Mouse (Mus musculus): Measurements from ENCODE around the gene Hist2h2aa1.

Gene Hist2h2aa1

DNA sequence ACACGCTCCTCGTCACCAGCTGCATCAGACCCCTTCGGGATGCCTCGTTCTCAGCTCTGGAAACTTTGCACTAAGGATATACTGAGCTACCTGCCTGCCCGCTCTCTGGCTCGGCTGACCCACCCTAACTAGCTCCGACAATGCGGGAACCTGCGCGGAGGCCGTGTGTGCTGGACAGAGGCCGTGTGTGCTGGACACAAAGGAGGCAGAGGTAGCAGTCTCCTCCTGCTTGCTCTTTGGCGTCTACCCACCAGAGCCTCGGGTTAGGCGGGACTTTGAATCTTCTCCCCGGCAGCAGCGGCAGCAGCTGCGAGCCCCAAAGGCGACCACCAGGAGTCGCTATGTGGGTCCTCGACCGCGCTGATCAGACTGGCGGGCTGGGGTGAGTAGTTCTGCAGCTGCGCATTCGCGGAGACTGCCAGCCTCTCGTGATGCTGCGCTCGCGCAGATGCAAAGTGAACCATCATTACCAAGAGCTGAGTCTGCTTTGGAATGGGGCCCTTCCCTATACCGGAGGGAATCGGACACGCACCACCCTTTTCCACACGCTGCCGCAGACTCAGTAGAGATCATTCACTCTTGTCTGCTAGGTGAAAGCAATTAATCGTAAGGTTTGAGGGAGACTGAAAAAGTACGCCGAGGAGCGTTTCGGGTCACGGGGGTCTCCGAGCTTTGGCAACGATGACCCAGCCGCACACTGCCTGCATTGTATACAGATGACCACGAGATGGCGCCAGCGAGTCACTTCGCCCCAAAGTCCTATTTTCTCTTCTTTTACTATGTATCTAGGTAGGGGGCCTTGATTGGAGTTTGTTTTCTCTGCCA, 32.7 kb downstream of the Hist2h2aa1 start:
- in situ Hi-C loops (cut with MboI, MseI), result loop anchor here (25.0 kb wide), 1 partner anchor 1891 kb away; the partner anchor contains the start of gene Lingo4

DNA sequence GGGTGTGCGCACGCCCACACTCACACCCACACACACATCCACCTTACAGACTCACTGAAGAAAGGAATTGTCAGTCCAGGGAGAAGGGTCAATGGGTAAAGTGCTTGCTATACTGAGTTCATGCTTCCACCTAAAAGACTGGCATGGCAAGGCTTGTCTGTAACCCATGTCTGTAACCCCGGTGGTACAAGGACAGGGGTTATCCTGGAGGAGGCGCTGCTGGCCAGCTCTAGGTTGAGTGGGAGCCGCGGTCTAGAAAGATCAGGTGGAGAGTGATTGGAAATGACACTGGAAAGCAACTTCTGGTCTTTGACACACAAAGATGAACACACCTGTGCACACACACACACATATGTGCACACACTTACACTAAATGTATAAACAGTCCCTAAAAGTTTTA, 35.4 kb downstream of the Hist2h2aa1 start:
- in situ Hi-C loops (cut with MboI, MseI), result loop anchor here (5.0 to 25.0 kb wide), 2 partner anchors 47 to 1893 kb away; partner anchors contain the start of gene Lingo4

- in situ Hi-C loops (cut with MboI, MseI), result loop anchor here (5.0 to 25.0 kb wide), 2 partner anchors 43 to 1897 kb away; partner anchors contain the start of gene Lingo4
These were observed 39.2 kb downstream of the Hist2h2aa1 start for GRCm38 (mm10) chr3:96284457-96284856.

GRCm38 (mm10) chr3:96287334-96287733, 42.0 kb downstream of the Hist2h2aa1 start:
- in situ Hi-C loops (cut with MboI, MseI), result loop anchor here (25.0 kb wide), 1 partner anchor 1900 kb away; the partner anchor contains the start of gene Lingo4

- in situ Hi-C loops (cut with MboI, MseI), result loop anchor here (25.0 kb wide), 1 partner anchor 1902 kb away; the partner anchor contains the start of gene Lingo4
These were observed 43.9 kb downstream of the Hist2h2aa1 start for GRCm38 (mm10) chr3:96289201-96289600.

- in situ Hi-C loops (cut with MboI, MseI), result loop anchor here (25.0 kb wide), 1 partner anchor 1903 kb away; the partner anchor contains the start of gene Lingo4
These were observed 45.4 kb downstream of the Hist2h2aa1 start for GRCm38 (mm10) chr3:96290727-96291126.

GRCm38 (mm10) chr3:96292641-96293040, 47.3 kb downstream of the Hist2h2aa1 start:
- in situ Hi-C loops (cut with MboI, MseI), result loop anchor here (25.0 kb wide), 1 partner anchor 1905 kb away; the partner anchor contains the start of gene Lingo4

- in situ Hi-C loops (cut with MboI, MseI), result loop anchor here (25.0 kb wide), 1 partner anchor 1906 kb away; the partner anchor contains the start of gene Lingo4
These were observed 48.1 kb downstream of the Hist2h2aa1 start for GRCm38 (mm10) chr3:96293368-96293767.

GRCm38 (mm10) chr3:96293787-96294186, 48.5 kb downstream of the Hist2h2aa1 start, which contains the start of gene Fcgr1:
Fcgr1 (minus strand) TSS chr3:96293969.
- in situ Hi-C loops (cut with MboI, MseI), result loop anchor here (25.0 kb wide), 1 partner anchor 1906 kb away; the partner anchor contains the start of gene Lingo4
